Mouse (Mus musculus): ENCODE measurements around the gene Sdccag8.

Gene Sdccag8

DNA sequence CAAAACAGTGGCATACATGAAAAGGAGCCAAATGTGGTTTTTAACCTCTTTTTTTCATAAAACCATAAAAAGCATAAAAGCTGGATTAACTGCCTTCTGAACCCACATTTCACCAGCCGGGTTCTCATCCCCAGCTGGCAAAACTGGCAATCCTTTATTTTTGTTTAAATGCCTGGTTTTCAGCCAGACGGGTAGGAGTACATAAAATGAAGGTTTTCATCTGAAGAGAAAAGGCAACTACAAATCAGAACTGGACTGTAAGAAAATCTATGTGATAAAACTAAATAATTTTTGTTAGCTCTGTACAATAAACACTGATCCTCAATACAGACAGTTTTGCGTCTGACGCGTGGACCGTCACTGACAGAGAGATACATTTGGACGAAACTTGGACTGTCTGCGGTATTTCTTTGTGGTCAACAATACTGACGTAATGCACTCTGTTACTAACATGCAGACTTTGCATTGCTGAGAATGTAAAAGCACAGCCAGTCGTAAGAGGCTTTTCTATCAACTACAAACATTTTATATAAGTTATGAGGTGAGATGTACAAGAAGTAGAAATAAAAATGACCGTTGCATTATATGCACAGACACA is 237.0 kb downstream of the Sdccag8 start:
- in situ Hi-C loops (cut with MboI; ENCODE audit: low pct_unique_long_range_greater_than_20kb in 1 of 2, low sequenced_read_pairs in 2 of 2, unreplicated experiment in 1 of 2): no loop called here

DNA sequence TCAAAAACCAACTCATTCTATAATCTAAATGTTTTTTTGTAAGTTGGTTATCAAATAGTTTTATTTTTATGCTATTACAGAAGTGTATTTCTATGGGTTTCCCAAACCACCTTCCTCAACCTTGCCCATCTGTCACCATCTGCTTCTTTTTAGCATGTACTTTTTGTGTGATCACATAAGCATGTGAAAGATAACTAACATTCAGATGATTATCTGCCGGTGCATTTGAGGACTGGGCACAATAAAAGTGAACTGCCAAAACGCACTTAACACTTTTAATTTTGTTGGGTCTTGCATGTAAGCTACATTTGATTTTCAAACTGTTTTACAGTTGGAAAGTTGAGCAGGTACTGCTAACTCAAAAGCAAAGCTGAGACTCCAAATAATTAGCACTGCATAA is 240.4 kb downstream of the Sdccag8 start:
- in situ Hi-C loops (cut with MboI; ENCODE audit: low pct_unique_long_range_greater_than_20kb in 1 of 2, low sequenced_read_pairs in 2 of 2, unreplicated experiment in 1 of 2): no loop called here

DNA sequence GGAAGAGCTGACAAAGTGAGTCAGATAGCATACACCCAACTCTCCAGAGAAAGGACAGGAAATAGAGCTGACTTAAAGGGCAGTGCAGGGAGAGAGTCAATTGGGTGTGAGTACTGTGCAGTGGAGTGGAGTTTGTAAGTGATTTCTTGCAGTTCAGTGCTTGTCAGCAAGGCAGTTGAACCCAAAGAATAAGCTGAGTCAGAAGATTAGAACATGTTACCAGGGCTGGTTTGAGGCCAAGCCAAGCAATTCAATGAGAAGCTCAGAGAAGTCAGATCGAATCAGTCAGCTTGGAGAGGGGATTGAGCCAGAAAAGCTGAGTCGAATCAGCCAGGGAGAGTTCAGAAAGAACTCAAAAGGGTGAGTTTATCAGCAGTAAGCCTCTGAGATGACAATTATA is 247.3 kb downstream of the Sdccag8 start:
- in situ Hi-C loops (cut with MboI; ENCODE audit: low pct_unique_long_range_greater_than_20kb in 1 of 2, low sequenced_read_pairs in 2 of 2, unreplicated experiment in 1 of 2): no loop called here

DNA sequence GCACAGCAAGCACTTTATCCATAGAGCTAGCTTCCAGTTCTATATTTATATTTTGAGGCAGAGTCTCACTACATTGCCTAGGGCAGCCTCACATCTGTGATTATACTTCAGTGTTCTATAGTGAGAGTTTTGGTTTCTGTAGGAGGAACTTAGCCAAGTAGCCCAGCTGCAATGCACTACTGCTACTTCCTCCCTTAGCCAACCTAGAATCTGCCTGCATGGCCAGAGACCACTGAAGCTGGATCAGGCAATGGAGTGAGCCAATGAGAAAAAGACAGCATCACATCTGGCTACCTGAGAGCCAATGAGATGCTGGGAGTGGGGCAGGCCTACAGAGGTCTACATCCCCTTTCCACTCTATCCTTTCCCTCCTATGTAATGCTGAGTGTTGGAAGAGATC is 251.3 kb downstream of the Sdccag8 start:
- in situ Hi-C loops (cut with MboI; ENCODE audit: low pct_unique_long_range_greater_than_20kb in 1 of 2, low sequenced_read_pairs in 2 of 2, unreplicated experiment in 1 of 2): no loop called here

DNA sequence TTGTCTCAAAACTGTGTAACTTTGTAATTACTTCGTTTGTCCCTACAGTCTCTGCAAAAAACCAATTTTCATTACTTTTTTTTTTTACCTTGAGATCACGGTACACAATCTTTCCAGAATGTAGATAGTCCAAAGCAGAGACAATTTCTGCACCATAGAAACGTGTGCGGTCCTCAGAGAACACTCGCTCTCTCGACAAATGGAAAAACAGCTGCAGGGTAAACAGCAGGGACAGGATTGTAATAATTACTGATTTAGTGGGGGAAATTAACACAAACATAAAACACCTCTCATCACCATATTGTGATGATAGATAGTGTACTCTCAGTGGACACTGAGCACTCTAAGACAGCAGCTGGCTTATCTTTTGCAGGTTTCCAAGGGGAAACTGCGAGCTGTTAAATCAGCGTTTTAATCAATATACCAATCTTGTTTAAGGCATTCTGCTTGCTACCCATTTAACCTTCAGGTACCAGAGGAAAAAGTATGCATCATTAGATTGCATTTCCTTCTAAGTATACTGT is 252.7 kb downstream of the Sdccag8 start:
- in situ Hi-C loops (cut with MboI; ENCODE audit: low pct_unique_long_range_greater_than_20kb in 1 of 2, low sequenced_read_pairs in 2 of 2, unreplicated experiment in 1 of 2): no loop called here

DNA sequence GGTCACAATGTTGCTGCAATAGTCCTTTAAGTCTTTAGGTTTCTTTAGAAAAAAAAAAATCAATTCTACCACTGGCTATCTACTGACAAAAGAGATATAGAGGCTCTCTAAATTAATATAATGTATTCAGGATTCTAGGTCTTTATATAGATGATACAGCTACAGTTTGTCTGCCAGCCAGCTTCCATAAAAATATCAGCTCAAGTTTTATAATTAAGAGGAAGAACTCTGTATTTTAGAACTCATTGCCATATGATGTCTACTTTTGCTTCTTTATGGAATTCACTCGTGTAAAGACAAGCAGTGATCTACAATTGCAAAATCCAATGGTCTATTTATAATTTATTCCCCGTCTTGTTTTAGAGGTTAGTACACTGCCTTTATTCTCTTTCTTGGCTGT is 254.7 kb downstream of the Sdccag8 start:
- in situ Hi-C loops (cut with MboI; ENCODE audit: low pct_unique_long_range_greater_than_20kb in 1 of 2, low sequenced_read_pairs in 2 of 2, unreplicated experiment in 1 of 2): no loop called here

Data from mouse embryonic stem cell (cell line).